Mouse (Mus musculus) E14TG2a.4 (cell line): Measurements from ENCODE around the gene Slc4a3.

Source experiments
- H3K27me3 ChIP-seq: 2 replicates; pipeline ENCODE4 v1.6.1; 2014; ENCODE audit warnings: low read length, control low read depth; ENCODE audit not compliant: insufficient read depth
- H3K36me3 ChIP-seq: 2 replicates; pipeline ENCODE4 v1.6.1; 2014; ENCODE audit warnings: low read length, control low read depth; ENCODE audit not compliant: insufficient read depth
- H3K4me1 ChIP-seq: replicated peaks from 2 replicates; pipeline ENCODE4 v1.6.1; 2014; ENCODE audit warnings: low read depth, low read length, control low read depth
- H3K4me3 ChIP-seq: replicated peaks from 2 replicates; pipeline ENCODE4 v1.5.1; 2014; ENCODE audit warnings: mild to moderate bottlenecking, low read length
- H3K9me3 ChIP-seq: 2 replicates; pipeline ENCODE4 v1.6.1; 2014; ENCODE audit warnings: low read length, control low read depth
- CTCF ChIP-seq: conservative IDR thresholded peaks from 2 replicates; pipeline ENCODE4 v1.5.1; 2014; ENCODE audit warnings: low read length
- NANOG ChIP-seq: IDR thresholded peaks from 2 replicates; pipeline ENCODE4 v1.6.1; 2014; ENCODE audit warnings: borderline replicate concordance, low read length, mixed read lengths
- POU5F1 ChIP-seq: IDR thresholded peaks from 2 replicates; pipeline ENCODE4 v1.6.1; 2014; ENCODE audit warnings: low read length, borderline replicate concordance

Gene Slc4a3

GRCm38 (mm10) chr1:75516703-75517380 is 29.2 kb upstream of the Slc4a3 start:
- Histone ChIP-seq H3K27me3 (no peaks in the 10 kb centered on the region), H3K4me1 (peaks cover 79% of the 10 kb centered on the region), H3K4me3 (peak overlapping the region; percentile 0; the same call in 1 of the 2 replicates), H3K9me3 (no peaks in the 10 kb centered on the region), H3K36me3 (no peaks in the 10 kb centered on the region)
- no peak for TF ChIP-seq NANOG

- H3K36me3 ChIP-seq = no peaks in the 10 kb centered on the region
- 0 out of 2 replicates have a peak overlapping the region, but pooled peaks have one; percentile 13 for H3K4me3 ChIP-seq
- H3K27me3 ChIP-seq = no peaks in the 10 kb centered on the region
- no peak for TF ChIP-seq CTCF
- no peak for TF ChIP-seq NANOG
- no peak for TF ChIP-seq POU5F1
- no peaks in the 10 kb centered on the region for H3K9me3 ChIP-seq
- peaks cover 76% of the 10 kb centered on the region for H3K4me1 ChIP-seq
Observed at GRCm38 (mm10) chr1:75517984-75518383, 28.1 kb upstream of the Slc4a3 start.

- H3K4me3 ChIP-seq = 0 out of 2 replicates have a peak overlapping the region, but pooled peaks have one; percentile 13
- H3K27me3 ChIP-seq = no peaks in the 10 kb centered on the region
- no peaks in the 10 kb centered on the region for H3K9me3 ChIP-seq
- peaks cover 71% of the 10 kb centered on the region for H3K4me1 ChIP-seq
- H3K36me3 ChIP-seq = no peaks in the 10 kb centered on the region
- TF ChIP-seq CTCF (0 out of 2 replicates have a peak, but pooled peaks have one; percentile 5), NANOG (no peak)
Observed at GRCm38 (mm10) chr1:75518427-75518826, 27.6 kb upstream of the Slc4a3 start.

GRCm38 (mm10) chr1:75519576-75519975 is 26.5 kb upstream of the Slc4a3 start:
- H3K4me3 ChIP-seq = no peak overlapping the region
- H3K36me3 ChIP-seq = peaks cover 2% of the 10 kb centered on the region
- TF ChIP-seq NANOG (no peak), CTCF (no peak), POU5F1 (no peak)
- H3K27me3 ChIP-seq = no peaks in the 10 kb centered on the region
- no peaks in the 10 kb centered on the region for H3K9me3 ChIP-seq
- H3K4me1 ChIP-seq = peaks cover 69% of the 10 kb centered on the region

- H3K4me3 ChIP-seq = peak within 1 kb of the TSS; percentile 90
- no peaks in the 10 kb centered on the region for H3K9me3 ChIP-seq
- no peaks in the 10 kb centered on the region for H3K27me3 ChIP-seq
- no peak for TF ChIP-seq CTCF
- TF ChIP-seq NANOG = no peak
- no peak for TF ChIP-seq POU5F1
- peaks cover 21% of the 10 kb centered on the region for H3K36me3 ChIP-seq
- peaks cover 55% of the 10 kb centered on the region for H3K4me1 ChIP-seq
Observed at GRCm38 (mm10) chr1:75521321-75522031, 24.6 kb upstream of the Slc4a3 start, which contains the start of gene Stk11ip. Gene Stk11ip (plus strand): TSS chr1:75521529.

GRCm38 (mm10) chr1:75524679-75525078 is 21.4 kb upstream of the Slc4a3 start:
- H3K4me3 ChIP-seq = no peak overlapping the region

GRCm38 (mm10) chr1:75530546-75530945 is 15.5 kb upstream of the Slc4a3 start:
- Histone ChIP-seq H3K4me1 (peaks cover 29% of the 10 kb centered on the region), H3K27me3 (no peaks in the 10 kb centered on the region), H3K4me3 (no peak overlapping the region), H3K36me3 (peaks cover 96% of the 10 kb centered on the region), H3K9me3 (no peaks in the 10 kb centered on the region)
- no peak for TF ChIP-seq NANOG
- no peak for TF ChIP-seq POU5F1
- TF ChIP-seq CTCF = no peak

More at GRCm38 (mm10) chr1:75524679-75525078, 21.4 kb upstream of the Slc4a3 start:
- TF ChIP-seq CTCF (no peak), NANOG (no peak), POU5F1 (no peak)
- no peaks in the 10 kb centered on the region for H3K27me3 ChIP-seq
- no peaks in the 10 kb centered on the region for H3K9me3 ChIP-seq
- peaks cover 42% of the 10 kb centered on the region for H3K4me1 ChIP-seq
- H3K36me3 ChIP-seq = peaks cover 53% of the 10 kb centered on the region

- Histone ChIP-seq H3K36me3 (peaks cover 93% of the 10 kb centered on the region), H3K9me3 (no peaks in the 10 kb centered on the region), H3K4me1 (peaks cover 27% of the 10 kb centered on the region), H3K4me3 (no peak overlapping the region), H3K27me3 (no peaks in the 10 kb centered on the region)
- TF ChIP-seq NANOG (no peak), POU5F1 (no peak), CTCF (no peak)
Observed at GRCm38 (mm10) chr1:75532280-75533172, 13.5 kb upstream of the Slc4a3 start.
